Mouse (Mus musculus): Measurements from ENCODE around the gene Rerg.
A peak's percentile ranks its signal among the peaks of the same experiment; 100 is the strongest.

The Rerg gene

DNA sequence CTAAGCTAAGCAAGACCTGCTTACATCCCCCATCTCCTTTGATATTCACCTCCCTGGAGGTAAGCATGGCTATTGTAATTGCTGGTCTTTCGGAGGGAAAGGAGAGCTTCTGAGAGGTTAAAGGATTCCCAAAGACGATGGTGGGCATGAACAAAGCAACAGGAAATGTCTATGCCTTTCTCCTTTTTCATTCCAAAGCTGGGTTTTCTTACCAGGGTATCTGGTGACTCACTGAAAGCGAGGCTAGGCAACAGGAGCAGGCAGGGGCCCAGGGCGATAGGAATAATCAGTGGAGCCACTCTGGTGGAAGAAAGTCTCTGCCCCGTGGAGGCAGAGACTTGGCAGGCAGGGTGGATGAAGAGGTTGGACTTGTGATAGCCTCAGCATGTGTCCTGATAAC is at the start of gene Rerg:
Gene Rerg, minus strand, starts transcription at position 272 of the 400 bp plus-strand sequence.
- no peak for DNase-seq

DNA sequence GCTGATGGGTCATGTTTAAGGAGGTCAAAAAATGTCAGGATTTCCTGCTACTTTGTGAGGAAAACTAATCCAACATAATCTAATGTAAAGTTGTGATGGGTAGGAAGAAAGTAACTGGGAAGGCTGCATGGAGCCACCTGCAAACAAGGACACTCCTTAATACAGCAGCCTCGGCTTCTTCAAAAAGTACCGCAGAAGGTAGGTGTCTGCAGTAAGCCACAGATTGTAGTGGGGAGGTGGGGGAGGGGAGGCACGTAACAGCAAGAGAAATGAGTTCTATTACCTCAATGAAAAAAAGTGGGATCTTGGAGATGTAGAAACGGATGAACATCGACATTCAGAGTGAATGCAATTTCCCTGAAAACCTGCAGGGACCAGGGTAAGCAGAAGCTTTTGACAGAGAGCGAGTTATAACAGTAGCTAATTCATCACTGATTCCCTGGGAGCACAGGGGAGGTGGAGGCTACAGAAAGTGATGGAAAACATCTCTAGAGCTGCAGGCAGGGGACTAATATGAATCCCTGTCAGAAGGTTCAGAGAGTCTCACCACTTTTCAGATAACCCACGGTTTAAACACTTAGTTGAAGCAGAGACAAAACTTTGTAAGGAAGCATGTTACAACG is 47.7 kb upstream of the Rerg start:
- DNase-seq, result no peak

DNA sequence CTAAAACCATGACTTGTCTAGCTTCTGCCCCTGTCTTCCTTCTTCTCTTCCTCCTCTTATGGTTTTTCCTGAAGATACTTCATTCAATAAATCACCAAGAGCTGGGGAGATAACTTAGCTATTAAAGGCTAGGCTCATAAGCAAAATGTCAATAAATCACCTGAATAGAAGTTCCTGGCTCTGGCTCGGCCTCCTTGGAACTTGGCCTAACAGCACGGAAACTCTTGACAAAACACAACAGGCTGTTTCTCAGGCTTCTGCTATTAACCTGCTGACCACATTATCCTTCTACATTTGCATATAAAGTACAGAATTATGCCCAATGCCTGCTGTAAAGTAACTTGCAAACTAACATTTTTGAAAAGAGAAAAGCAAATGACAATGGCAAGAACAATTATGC is 41.1 kb upstream of the Rerg start:
- DNase-seq, result peak; percentile 42 to 50

DNA sequence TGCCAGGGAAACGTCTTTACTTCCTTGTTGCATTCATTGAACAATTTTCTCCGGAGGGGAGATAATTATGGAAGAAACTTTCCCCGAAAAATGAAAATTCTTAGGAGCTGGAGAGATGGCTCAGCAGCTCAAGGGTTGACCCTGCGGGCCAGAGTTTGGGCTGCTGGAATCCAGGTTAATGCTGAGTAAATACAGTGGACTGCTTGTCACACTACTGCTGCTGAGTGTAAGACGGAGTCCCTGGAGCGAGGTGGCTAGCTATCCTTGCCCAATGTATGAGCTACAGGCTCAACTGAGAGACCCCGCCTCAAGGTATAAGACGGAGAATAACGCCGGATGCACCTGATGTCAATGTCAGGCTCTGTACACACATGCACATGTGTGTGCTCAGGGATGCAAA is 40.7 kb upstream of the Rerg start:
- no peak for DNase-seq

DNA sequence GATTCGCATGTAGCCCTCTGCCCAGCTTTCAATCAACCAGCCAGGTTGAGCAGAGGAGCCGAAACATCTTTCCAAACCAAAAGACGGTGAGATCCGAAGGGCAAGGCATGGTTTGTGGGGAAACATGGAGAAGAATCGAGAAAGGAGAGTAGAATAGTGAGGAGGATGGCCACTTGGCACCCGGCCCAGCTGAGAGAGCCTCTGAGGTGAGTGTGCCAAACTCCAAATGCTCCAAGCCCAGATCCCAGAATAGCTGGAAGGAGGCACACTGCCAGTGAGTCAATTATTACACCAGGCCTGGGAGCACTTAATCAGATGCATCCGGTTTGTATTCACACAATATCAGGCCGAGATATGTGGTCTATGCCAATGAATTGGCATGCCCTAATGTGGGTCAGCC is 39.7 kb upstream of the Rerg start:
- peak; percentile 93 to 94 for DNase-seq

DNA sequence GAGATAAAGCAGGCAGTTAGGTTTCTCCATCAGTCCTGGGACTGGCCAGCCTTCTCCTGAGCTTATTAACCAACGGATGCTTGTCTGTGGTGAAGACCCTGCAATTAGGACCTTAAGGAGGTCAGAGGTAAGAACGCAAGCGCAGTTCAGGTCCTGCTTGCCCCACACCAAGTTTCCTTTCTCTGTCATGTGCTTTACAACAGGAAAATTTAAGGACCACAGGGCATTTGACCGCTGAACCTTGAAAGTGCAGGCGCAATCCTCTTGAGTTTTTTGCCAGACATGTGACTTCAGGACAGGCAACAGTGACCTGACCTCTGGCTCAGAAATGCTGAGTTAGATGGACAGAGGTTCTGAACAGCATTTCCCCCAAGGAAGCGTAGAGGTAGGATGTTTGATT is 36.8 kb upstream of the Rerg start:
- peak; percentile 69 to 80 for DNase-seq

DNA sequence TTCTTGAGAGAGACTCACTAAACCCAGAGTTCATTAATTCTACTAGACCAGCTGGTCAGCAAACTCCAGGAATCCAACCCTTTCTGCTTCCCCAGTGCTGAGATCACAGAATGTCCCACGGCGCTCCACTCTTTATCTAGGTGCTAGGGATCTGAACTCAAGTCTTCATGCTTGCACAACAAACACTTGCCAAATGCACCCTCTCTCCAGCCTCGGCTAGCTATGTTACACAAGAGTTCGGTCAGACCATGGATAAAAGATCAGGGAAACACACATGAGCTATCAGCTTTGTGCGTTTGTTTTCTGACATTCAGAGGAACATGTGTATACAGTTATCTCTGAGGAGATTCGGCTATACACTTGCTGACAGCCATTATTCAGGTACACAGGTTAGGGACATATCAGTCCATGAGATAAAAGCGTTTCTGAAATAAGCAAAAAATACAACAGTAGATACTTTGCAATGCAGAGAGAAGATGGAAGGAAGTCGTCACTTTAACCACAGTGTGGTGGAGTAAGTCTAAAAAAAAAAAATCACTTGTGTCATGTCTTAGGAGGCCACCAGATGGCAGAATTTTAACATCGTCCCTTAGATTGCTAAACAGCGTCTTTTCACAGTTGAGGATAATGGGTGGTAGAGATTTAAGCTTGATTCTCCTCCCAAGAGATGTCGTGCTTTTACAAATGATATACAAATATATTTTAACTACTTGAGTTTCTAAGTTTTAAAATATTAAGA is 35.5 kb upstream of the Rerg start:
- no peak for DNase-seq

DNA sequence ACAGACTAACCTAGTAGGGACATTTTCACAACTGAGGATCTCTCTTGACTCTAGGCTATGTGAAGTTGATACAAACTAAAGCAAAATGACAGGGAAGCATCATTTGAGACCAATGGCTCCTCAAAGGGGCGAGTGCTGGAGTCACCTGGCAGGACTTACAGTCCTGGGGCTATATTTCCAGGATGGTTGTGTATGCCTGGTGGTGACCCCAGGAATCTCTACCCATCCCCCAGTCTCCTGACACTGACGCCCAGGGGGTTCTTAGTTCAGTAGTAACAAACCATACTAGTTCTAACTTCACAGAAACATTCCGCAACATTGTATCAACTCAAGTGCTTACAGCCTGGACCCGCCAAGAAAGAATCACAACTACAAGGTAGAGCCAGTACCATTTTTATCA is 32.4 kb upstream of the Rerg start:
- DNase-seq, result no peak

DNA sequence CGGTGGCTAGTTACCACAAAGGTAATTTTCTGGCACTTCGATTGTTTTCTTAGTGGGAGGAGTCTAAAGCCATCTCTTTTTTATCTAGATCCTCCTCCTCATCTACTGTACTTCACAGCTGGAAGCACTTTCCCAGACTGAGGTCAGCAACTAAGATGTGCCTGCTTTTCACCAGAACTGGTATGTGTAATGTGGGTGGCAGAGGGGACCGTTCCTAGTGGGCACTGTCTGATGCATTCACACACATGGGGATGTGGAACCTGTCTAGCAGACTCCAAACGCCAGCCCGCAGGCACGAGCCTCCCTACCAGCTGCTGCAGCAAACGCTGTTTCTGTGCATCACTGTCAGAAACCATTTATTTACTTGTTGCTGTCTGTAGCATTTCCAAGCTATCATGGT is 31.3 kb upstream of the Rerg start:
- DNase-seq, result no peak

DNA sequence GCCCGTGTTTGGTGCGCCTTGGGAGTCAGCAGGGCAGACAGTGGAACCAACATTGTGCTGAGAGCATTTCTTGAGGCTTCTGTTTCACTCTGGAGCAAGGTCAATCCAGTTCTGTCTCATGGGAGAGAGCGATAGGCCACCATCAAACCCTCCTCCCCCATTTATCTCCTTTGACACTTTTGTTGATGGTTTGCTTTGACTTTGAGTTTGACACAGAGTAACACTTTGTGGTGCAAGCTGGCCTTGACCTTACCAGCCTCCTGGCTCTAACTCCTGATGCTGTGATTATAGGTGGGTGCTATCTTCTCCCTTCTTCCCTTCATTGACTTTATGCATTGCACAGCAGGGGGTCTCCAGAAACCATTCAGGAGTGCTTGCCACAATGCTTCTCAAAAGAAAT is 30.9 kb upstream of the Rerg start:
- DNase-seq, result no peak

DNA sequence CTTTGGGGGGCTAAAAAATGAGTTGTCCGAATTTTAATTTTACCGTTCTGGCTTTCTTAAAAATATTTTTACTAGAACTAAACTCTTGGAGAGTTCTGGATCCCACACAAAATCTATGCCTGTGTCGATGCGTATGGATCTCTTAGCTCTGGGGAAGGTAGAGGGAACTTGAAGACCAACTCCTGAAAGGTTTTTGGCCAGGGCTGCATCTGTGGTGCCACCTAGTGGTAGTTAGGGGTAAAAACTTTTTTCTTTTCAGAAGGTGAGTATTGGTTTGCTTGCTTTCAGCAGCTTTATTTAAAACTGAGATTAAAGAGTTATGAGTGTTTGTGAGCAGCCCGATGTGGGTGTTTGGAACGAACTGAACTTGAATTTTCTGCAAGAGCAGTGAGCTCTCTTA is 21.8 kb upstream of the Rerg start:
- no peak for DNase-seq

DNA sequence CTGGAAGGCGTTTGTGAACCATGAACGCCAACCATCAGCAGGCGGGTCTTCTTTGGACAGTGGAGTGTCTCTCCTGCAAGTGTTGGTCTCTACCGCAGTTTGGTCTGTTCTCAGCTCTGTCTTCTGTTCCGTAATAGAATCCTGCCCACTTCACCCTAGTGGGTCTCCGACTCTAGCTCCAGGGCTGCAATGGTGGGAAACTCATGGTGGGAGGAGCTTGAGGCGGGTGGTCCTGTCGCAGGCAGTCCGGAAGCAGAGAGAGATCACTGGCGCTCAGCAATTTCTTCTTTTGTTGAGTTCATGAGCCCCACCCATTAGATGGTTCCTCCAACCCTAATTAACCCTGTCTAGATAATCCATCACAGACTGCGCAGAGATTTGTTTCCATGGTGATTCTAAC is 20.7 kb upstream of the Rerg start:
- no peak for DNase-seq

DNA sequence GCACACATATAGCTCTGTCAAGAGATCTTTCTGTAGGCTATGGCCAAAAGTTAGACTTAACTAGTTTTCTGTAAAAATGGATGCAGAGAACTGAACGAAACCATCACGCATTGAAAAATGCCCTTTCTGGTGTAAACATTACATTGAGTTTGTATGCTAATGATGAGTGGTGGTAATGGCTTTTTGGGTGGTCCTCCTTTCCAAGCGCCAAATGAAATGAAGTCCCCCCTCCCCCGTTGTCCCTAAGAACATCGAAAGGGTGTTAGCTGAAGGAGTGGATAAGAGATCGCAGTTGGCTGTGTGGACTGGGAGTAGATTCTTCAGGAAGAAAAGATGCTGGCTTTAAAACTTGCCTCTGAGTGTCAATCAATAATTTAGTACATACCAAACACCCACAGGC is 20.3 kb upstream of the Rerg start:
- no peak for DNase-seq

DNA sequence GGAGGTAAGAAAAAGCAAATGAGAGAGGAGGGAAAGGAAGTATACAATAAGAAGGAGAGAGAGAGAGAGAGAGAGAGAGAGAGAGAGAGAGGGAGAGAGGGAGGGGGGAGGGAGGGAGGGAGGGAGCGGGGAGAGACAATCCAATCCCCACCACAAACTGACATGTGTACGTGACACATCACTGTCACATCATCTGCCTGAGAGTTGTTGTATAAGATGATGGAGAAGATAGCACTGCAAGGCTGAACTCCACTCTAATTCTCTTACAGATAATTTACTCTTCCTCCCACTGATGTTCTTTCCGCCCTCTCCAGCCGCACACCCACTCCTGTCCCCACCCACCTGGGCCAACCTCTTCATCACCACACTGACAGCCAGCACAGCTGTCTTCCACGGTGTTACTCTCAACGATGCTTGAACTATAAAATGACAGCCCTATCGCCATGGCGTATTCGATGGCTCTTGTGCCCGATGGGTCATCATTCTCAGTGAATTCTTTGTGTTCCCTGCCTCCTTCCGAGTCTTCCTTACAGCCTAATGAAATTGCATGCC is 18.2 kb upstream of the Rerg start:
- DNase-seq, result no peak

DNA sequence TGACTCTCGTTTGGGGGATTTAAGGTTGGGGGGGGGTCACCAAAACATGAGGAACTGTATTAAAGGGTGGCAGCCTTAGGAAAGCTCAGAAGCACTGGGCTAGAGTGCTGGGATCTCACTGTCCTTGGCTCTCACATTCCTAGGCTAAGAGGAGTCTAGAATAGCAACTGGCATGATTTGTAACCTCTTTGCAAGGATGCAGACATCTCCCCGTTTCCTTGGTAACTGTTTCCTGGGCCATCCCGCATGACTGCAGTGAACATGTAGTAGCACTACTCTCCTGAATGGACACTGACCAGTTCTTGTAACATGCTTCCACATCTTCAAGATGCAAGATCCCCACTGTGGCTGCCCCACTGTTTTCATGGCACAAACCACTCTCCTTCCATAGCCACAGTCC is 17.1 kb upstream of the Rerg start:
- DNase-seq, result no peak

DNA sequence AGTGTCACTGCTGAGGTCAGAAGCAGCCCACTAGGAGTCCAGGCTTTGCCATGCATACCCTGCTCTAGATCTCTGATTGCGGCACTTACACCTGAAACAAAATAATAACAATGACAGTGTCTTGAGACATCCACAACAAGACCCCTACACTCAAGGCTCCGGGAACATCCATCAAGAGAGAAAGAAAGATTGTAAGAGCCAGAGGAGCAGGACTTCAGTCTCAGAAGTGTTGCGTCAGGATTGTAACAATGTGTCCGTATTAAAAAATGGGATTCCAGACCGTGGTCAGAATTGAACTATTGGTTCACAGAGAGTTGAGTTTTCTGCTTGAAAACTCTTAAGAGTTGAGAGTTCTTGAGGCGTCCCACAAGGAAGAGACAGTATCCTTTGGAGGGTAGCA is 10.3 kb upstream of the Rerg start:
- DNase-seq, result no peak

DNA sequence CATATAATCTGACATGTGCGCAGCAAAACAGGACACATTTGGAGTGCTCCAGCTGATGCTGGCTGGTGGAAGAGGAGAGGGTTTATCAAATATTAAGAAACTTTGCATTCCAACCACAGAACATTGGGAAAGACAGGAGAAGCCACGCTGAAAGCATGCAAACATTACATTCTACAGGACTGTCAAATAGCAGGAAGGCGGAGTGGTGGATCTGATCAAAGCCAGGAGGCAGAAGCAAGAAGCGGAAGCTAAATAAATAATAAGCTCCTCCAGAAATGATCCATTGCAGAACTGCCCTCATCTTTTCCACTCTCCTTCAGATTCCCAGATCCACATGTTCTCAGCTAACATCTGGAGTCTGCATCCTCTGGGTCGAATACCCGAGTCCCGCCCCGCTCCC is 9.8 kb upstream of the Rerg start:
- no peak for DNase-seq

DNA sequence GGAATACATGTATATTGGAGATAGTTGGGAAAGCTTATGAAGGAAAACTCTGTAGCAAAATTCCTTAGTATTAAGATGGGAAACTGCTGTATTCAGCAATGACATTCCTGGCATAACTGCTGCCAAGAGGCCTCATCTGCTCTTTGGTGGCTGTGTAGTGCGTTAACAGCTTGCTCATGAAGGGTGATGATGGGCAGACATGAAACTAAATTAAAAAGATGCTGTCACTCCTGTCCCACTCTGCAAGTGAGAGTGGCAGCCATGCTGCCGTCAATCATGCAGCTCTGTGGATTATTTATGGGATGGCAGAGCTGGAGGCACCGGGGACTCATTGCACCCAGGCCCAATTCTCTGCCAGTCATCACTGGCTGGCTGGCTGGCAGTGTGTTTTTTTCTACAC is 8.7 kb upstream of the Rerg start:
- no peak for DNase-seq

DNA sequence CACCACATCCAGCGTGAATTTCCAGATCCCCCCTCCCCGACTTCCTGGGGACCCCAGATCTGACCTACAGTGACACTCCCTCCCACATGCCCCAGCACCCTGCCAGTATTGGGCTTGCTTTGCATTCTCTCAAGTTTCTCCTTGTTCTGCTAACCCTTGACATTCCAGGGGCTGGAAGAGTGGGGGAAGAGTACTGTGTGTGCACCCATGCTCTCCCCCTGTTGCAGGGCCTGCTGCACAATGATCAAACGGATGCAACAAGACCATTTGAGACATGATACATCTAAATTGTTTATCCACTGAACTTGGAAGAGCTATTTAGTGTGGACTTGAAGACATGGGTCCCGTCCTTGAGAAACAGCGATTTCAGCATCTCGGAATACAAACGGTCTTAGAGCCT is 349 bp upstream of the Rerg start:
- no peak for DNase-seq

DNA sequence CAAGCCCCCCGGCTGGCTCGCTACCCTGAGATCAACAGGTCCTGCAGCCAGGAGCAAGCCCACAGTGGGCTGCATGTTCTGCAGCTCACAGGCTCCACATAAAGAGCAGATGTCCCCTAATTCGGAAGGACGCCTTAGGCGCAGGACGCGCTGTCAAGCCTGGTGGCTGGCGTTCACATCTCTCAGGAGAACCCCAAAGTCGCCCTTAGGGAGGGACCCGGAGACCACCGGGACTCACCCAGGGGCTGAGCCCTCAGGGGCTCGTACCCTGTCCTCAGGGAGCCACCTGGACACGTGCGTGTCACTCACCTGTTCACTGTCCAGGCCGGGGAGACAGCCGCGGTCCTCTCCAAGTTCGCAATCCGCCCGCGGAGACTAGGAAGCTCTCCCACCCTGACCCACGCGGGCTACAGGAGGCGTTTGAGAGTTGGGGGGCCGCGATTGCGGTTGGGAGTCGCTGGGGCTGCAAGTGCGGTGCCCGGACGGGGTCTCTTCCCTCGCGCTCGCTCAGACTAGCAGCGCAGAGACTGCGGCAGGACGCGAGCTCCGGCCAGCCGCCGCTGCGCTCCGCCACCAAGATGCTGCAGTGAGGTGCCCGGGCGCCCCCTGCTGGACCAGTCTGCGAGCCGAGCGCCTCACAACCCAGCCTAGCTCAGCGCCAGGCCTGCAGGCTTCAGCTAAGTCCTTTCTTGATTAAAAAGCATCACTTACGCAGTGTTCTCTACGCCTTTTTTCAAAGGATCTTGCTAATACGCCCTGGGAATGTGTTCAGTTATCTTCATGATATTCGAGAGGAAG is 927 bp downstream of the Rerg start:
- DNase-seq, result peak; percentile 71 to 89

DNA sequence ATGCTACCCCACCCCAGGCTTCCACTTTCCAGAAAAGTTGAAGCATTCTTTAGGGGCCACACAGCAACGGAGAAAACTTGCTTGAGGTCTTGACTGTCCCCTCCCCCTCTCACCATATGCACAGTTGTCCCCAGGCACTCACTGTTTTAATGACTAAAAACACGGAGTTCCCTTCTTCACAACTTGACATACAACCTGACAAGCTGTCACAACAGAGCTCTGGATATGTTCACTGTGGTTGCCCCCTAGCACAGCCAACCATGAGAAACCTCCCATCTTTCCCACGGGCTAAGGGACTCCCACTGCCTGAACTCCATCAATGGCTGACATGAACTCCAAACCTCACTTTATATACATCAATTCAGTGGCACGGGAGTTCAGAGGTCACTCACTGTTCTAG is 3.5 kb downstream of the Rerg start:
- no peak for DNase-seq

DNA sequence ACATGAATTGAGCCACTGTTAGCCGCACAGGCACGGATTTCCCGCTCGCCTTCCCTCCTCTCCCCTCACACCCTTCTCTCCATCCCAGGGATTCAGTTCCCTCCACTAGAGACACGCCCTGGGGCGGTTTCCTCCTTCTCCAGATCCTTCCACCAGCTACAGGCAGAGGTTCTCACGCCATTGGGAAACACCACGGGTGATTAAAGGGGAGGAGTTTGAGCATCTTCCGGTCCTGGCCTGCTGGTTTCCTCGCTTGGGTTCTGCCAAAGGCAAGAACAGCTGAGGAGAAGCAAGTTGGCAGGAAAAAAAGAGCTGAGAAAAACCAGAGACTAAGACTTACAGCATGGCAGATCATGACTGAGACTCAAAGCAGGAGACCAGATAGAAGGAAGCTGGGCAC is 6.7 kb downstream of the Rerg start:
- DNase-seq, result no peak

DNA sequence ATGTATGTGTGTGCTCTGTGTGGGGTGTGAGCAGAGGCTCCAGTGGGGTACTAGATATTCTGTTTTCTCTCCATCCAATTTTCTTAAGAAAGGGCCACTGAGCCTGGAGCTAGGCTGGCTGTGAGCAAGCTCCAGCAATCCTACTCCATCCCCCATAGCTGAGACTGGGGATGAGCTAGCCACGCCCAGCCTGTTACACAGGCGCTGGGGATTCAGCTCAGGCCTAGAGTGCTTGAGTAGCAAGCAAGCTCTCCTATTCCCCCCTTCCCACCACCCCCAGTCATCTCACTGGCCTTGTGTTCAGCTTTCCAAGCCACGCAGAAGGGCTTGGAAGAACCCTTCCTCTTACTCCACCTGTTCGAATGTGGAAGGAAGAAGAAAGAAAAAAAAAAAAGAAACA is 7.2 kb downstream of the Rerg start:
- DNase-seq, result no peak

DNA sequence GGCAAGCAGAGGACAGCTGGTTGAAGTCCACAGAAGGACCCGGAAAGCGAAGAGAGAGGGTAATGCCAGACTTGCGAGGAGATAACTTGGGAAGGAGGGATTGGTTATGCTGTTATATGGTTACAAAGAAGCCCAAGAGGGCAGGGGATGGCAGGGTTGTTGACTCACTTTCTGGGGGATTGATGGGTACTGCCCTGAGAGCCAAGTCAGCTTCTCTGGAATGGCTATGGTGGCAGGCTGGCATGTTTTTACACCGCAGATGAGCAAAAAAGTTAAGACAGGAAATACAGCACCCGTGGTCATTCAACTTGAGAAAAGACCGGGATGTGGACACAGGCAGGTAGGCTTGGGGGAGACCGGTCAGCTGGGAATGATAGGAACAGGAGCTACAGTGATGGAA is 7.8 kb downstream of the Rerg start:
- DNase-seq, result no peak
